Mouse (Mus musculus) myocyte (in vitro differentiated cells): ENCODE measurements around the gene Ablim2.

Experiments
- CEBPB ChIP-seq: IDR thresholded peaks from 2 replicates; pipeline ENCODE4 v1.6.1; 2011; ENCODE audit warnings: mild to moderate bottlenecking, moderate library complexity; ENCODE audit not compliant: poor library complexity, insufficient read depth, severe bottlenecking
- E2F4 ChIP-seq: IDR thresholded peaks from one replicate; pipeline ENCODE4 v1.6.1; 2011; ENCODE audit warnings: mild to moderate bottlenecking, control low read depth, moderate library complexity; ENCODE audit not compliant: insufficient read depth
- MAX ChIP-seq: IDR thresholded peaks from one replicate; pipeline ENCODE4 v1.6.1; 2011; ENCODE audit warnings: low read depth, mild to moderate bottlenecking, control low read depth
- MYOD1 ChIP-seq, 3 experiments: IDR thresholded peaks; one replicate each; pipeline ENCODE4 v1.6.1; 2011; ENCODE audit warnings: control low read depth in 2 of 3, low read depth in 2 of 3, mild to moderate bottlenecking in 2 of 3, moderate library complexity in 1 of 3; ENCODE audit not compliant: insufficient read length in 2 of 3, control insufficient read depth in 1 of 3
- MYOG ChIP-seq, 3 experiments: IDR thresholded peaks; one replicate each; pipeline ENCODE4 v1.6.1; 2011; ENCODE audit warnings: control low read depth in 2 of 3, low read depth in 2 of 3, mild to moderate bottlenecking in 2 of 3; ENCODE audit not compliant: insufficient read length in 2 of 3, control insufficient read depth in 1 of 3, insufficient read depth in 1 of 3
- POLR2A ChIP-seq: IDR thresholded peaks from one replicate; pipeline ENCODE4 v1.6.1; 2011; ENCODE audit warnings: low read depth, mild to moderate bottlenecking, control low read depth, moderate library complexity; ENCODE audit not compliant: insufficient read length
- TCF12 ChIP-seq: IDR thresholded peaks from one replicate; pipeline ENCODE4 v1.6.1; 2011; ENCODE audit warnings: mild to moderate bottlenecking, control low read depth; ENCODE audit not compliant: poor library complexity, insufficient read depth, severe bottlenecking
- TCF3 ChIP-seq: IDR thresholded peaks from one replicate; pipeline ENCODE4 v1.6.1; 2011; ENCODE audit warnings: low read depth, control low read depth; ENCODE audit not compliant: insufficient read length
- USF1 ChIP-seq: IDR thresholded peaks from one replicate; pipeline ENCODE4 v1.6.1; 2011; ENCODE audit warnings: low read depth, mild to moderate bottlenecking, control low read depth, moderate library complexity

DNA sequence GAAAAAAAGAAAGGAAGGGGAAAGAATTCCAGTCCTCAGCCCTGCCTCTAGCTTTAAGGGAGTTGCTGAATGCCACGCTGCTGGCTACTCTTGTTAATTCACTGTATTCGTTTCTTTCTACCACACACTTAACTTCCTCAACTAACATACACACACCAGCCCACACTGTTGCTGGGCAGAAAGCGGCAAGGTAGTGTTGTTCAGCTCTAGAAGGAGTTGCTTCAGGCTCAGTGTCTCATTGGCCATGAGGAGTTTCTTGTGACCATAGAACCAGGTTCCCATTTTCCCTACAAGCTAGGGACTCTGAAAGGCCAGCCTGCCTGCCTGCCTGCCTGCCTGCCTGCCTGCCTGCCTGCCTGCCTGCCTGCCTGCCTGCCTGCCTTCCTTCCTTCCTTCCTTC lies 141.3 kb downstream of the Ablim2 start:
- no peak for TF ChIP-seq USF1
- no peak for TF ChIP-seq POLR2A
- no peak for TF ChIP-seq MAX
- TF ChIP-seq TCF3 = no peak
- TF ChIP-seq CEBPB = no peak
- TF ChIP-seq MYOG (IDR thresholded peaks at IDR 0.05; ENCODE audit: control insufficient read depth in 1 of 3, insufficient read depth in 1 of 3, insufficient read length in 2 of 3, low read depth in 2 of 3) = no peak
- TF ChIP-seq TCF12 = no peak
- no peak for TF ChIP-seq E2F4
- TF ChIP-seq MYOD1 (IDR thresholded peaks at IDR 0.05; ENCODE audit: control insufficient read depth in 1 of 3, insufficient read length in 2 of 3, low read depth in 2 of 3) = no peak
